Mouse (Mus musculus) thymus, adult 18-20 months (tissue): ENCODE results near the gene Atxn1.

Experiments used
- DNase-seq, 2 experiments: peaks; one replicate each; pipeline ENCODE4 v3.0.0; 2022; ENCODE audit warnings: mixed read lengths in 2 of 2

The Atxn1 gene

DNA sequence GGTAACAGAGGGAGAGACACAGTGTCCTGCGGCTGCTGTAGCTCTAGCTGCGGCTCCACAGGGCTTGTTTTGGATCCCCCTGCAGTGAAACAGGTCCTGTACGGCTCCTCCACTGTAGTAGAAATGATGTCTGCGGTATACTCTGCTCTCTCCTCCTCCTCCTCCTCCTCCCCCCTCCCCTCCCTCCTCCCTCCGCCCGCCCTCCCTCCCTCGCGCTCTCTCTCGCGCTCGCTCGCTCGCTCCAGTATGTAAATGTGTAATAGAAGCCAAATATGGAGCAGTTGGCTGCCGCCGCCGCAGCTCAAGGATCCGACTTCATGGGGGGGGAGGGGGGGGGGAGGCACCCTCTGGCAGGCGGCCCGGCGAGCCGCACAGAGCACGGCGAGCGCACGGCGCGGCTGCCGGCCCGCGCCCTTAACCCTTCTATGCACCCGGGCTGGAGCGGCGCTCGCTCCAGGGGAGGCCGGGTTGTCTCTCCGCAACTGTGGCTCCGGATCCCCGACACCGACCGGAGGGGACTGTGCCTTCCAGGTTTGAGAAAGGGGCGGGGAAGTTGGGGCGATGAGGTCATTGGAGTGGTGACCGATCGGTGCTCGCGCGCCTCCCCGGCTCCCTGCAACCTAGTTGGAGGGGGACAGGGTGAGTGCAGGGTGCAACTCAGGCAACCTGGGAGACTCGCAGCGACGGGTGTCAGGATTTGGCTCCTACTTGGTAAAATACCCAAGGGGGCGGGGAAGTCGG lies at the start of gene Atxn1:
Gene Atxn1, minus strand, starts transcription at position 156 of the 741 bp plus-strand sequence.
- DNase-seq = peak; percentile 45 to 52

DNA sequence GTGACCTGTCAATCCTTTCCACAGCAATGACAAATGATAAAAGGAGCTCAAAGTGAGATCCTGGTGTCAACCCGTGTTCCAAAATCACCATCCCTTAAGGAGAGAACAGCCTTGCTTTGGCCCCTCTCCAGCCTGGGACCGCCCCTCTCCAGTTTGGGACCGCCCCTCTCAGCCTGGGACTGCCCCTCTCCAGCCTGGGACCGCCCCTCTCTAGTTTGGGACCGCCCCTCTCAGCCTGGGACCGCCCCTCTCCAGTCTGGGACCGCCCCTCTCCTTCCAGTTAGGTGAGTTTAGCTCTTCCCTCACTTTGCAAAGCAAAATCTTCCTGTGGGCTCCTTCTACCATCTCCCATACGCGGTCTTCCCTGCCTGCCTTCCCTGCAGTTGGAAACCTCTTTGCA lies 46.4 kb upstream of the Atxn1 start:
- DNase-seq = no peak

DNA sequence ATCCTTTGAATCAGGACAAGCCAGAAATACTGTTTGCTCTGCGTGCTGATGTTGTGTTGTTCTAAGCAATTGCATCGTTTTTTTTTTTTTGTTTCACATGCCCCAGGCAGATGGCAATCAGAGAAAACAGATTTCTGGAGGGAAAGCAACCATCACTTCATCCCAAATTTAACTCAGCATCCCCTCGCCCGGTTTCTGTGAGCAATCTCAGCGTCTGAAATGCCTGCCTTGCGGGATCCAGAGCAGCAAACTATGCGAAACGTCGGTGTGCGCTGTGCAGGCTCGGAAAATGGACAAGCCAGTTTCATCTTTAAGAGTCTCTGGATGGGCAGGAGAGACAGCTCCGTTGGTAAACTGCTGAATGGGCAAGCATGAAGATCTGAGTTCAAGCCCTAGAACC lies 45.3 kb upstream of the Atxn1 start:
- DNase-seq = no peak

DNA sequence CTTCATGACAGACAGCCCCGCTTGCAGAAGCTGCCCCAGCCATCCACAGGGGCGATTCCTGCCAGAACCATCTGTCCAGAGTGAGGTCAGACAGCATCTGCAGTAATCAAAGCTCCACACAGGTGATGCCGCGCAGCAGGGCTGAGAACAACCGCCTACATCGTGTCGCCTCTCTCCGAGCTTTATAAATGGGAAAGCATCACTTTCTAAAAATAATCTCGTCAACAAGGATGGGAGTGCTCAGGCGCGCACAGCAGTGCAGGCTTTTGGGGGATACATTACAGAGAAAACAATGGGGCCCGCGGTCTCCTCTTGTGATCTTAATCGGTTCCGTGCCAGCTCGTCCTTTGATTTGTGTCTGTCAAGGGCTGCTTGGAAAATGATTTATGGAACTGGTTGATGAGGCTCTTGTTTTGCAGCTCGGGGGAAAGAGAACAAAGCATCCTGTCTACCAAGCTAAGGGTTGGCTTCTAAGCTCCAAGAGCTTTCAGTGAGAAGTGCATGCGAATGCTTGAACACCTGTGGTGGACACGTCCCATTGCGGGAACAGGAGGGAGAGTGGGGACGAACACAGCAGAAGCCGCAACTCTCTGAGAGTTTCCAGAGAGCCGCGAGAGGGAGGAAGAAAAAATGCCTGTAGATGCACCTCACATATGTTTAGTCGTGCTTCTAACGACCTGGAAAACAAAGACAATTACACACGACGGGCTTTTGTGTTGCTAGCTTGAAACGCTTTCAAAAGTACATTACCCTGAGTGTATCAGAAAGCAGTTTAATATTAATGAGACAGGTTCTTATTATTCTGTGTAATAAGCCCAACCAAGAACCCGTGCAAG lies 44.2 kb upstream of the Atxn1 start:
- DNase-seq = no peak

DNA sequence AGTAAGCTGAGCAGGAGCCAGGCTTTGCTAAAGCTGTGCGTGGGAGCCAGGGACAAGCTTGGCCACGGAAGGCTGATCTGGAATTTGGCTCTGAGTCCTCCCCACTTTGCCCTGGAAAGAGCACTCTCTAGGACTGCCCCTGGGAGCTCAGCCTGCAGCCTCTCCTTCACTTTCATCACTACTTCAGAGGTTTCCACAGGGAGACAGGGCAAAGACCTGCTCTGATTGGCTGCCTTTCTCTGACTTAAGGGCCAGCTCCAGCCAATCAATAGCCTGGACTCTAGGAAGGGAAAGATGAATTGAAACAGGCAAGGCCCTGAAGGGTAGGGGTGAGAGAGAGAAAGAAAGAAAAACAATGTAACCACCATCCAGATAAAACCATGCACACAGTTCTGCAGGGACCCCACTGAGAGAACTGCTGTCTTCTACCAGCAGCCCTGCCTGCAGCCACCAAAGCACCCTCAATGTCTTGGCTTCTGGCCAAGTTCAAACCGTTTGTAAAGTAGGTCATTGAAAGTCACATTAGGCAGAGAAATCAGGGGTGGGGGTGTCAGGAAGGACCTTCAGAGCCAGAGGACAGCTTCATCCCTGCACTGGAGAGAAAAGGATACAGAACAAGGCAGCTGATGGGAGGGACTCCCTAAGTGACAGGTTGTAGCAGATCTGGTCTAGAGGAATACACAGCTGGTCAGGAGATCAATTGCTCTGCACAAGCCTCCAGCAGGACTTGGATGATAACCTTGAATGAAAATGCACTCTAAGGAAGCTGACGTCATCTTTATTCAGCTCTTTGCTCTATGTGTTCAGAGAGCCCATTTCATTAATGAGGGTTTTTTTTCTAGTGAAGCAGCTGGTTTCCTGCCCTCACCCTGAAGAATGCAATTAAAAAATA lies 41.6 kb upstream of the Atxn1 start:
- no peak for DNase-seq

DNA sequence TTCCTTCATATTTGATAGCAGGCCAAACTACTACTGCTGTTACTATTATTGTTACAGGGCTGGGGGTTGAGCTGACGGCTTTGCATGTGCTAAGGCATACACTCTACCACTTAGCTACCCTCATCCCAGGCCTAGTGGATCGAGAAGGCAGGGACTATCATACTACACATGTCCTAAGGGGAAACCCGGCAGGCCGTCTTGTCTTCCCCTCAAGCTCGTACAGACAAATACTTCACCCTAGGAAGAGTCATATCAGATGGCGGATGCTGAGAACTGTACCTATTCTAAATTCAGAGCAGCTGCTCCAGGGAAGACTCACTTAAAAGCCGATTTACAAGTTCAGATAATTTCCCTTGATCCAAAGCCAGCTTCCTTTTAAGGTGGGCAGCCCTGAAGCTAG lies 40.8 kb upstream of the Atxn1 start:
- no peak for DNase-seq

DNA sequence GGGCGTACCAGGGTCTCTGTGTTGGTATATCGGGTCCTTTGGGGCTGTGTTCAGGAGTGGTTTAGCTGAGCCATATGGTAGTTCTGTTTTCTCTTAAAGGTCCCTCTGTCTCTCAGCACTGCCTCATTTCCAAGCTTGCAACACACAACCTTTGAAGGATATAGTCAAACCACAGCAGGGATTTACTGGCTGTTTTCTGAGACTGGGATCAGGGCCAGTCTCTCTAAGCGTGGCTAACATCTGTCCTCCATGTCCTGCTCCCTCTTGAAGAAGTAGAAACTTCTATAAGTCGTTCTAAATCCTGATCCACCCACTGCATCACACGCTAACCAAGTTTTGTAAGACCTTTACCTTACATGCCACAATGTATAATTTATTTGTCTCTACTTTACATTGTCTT lies 36.5 kb upstream of the Atxn1 start:
- no peak for DNase-seq

DNA sequence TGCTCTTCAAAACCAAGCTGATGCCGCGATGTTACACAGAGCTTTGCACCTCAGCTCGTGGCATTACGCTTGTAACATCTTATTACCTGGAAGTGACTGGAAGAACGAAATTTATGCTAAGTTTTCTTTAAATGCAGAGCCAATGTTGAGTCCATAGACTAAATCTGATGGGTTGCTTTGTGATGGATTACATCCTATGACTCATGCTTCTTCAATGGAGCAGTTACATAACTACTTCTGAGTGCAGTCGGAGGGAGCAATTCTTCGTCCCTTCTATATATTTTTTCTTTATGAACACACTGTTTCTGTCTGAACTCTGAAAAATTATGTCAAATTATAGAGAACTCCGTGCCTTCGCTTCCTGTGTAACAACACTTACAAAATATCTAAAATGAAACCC lies 28.1 kb upstream of the Atxn1 start:
- DNase-seq = no peak

DNA sequence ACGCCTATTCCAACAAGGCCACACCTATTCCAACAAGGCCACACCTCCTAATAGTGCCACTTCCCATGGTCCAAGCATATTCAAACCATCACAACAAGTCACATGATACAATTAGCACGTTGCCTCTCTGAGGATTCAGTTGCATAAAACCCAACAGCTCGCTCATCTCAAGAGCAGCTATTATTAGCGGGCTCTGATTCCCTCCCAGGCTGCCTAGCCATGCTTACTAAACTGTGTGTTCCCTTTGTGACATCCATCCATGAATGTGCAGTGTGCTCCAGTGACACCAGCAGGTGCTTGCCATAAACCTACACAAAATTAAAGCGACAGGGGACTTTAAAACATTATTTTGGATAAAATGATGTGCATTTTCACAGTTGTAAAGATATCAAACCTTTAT lies 25.7 kb upstream of the Atxn1 start:
- DNase-seq = no peak

DNA sequence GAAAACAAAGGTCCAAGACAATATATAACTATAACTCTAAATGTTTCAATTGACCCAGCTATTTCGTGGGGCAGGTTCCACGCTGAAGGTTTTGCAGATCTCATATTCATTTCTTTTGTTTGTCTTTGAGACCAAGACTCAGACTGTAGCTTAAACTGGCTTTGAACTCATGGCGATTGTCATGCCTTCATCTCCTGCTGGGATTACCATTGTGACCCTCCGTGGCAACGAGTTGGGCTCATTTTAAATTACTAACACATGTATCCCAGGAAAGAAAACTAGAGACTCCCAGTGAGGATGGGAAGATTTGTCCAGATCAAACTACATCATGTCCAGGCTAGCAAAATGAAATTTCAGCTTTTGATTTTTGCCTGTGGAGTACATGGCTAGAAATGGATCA lies 14.4 kb upstream of the Atxn1 start:
- no peak for DNase-seq

DNA sequence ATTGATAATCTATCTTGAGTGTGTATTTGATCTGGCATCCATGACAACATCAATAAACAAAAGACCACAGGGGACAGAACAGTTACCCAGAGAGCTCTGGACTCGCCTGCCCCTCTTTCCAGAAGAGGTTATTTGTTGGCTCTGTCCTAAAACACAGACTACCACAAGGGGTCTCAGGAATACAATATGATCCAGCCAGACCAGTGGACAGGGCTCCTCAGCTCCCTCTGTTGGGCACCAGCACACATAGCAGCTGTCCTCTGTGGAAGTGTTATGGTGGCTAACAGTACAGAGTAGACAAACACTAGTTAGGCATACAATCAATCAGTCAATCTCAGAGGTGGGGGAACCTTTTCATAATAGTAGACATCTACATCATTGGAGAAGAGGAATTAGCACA lies 12.1 kb upstream of the Atxn1 start:
- peak in 1 of 2 experiments; percentile 24 for DNase-seq

DNA sequence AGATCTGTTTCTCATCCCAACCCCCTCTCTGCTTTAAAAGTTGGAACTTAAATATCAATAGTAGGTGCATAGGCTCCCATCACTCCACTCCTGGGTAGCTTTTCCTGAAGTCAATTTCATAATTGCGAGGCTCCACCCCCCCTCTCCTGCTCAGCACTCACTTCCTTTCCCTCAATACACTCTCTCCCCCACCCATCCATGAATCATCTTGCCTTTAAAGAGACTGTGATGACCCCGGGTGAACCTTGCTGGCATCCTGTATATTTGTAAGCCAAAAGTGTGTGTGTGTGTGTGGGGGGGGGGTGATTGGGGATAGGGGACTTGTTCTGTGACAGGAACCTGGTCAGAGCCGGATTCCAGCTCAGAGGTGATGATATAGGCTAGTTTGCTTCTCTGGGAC lies 9.8 kb upstream of the Atxn1 start:
- no peak for DNase-seq

DNA sequence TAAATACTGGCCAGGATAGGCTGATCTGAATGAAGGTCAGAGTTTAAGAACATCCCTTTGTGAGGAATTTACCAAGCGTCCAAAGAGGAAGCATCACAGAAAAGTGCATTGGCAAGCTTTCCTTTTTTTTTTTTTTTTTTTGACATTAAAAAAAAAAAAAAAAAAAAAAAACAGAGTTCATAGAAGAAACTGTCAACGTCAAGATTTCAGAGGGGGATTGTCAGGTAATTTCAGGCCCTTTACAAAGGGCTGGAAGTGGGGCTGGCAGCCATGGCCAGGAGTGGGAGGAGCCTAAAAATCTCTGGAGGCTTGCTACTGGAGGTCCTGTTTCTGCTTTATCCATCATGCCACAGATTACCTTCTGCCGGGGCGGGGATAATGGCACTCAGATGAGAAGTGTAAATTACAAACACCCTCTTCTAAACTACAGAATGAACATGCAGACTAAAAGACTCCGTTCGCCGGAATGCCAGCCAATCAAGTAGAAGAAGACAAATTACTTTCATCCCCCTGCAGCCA lies 9.2 kb upstream of the Atxn1 start:
- DNase-seq = no peak

DNA sequence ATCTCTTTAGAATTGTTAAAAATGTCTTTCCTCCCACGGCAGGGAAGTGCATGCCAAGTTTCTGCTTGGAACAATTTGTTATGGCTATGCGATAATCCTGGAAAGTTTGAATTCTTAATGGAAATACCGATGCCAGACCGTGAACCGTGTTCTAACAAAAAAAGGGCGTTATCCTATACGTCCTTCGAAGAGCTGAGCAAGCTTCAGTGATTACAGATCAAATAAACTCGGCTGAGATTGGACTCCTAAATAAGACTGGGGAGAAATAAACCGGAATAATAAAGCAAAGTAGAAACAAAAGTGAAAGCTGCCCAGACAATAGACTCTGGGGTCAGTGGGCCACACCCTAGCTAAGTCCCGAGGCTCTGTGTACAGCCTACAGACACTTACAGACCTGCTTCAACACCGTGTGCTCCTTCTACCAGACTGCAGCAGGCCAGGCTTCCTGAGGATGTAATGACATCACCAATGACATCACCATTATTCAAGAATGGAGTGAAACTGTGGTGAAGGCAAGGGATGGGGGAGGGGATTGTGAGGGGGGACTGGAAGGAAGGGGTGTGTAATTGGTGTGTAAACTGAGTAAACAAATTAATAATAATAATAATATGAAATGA lies 6.2 kb upstream of the Atxn1 start:
- no peak for DNase-seq

DNA sequence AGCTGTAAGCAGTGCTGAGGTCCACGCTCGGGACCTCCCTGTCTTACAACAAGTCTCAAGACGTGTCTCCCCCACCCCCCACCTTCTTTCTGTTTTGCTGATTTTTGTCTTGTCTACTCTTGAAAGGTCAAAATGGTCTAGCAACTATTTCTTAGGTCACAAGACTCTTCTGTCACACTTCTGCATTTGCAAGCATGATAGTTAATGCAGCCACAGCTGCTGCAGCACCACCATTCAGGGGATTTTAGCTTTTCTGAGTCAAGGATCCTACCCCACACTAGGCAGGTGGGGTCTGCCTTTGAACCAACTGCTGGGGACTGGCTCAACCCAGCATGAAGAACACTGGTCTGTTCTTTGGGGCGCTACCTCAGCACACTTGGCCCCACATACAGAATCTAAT lies 3.4 kb upstream of the Atxn1 start:
- DNase-seq = no peak

DNA sequence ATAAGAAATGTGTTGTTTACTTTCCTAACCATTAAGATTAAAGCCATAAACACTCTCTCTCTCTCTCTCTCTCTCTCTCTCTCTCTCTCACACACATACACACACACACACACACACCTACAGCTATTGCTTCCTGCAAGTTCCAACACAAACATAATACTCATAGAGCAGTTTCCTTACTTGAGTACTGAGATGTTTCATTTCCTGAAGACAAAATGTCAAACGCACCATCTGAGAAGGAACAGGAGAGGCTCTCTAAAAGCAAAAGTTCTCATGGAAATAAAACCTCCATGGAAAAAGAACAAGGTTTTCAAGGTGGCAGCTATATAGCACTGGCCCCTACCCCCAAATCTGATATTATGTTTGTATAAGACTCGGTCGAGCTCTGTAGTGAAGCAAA lies 2.6 kb upstream of the Atxn1 start:
- no peak for DNase-seq

DNA sequence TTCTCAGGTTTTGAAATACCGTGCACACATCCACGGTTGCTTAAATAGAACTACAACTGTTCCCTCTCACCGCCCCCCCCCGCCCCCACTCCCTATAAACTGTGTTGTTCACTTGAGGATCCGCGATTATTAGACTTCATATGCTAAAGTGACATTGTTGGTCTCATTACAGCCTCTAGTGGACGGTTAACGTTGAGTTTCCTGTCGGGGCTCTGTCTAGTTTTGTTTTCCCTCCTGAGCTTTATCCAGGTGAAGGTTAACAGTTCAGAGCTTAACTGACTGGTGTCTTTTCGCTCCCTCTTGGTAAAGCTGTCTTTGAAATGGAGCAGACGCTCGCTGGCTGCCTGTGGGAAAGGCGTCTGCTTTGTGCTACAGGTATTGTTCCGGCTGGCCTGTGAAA lies 1.8 kb upstream of the Atxn1 start:
- no peak for DNase-seq

DNA sequence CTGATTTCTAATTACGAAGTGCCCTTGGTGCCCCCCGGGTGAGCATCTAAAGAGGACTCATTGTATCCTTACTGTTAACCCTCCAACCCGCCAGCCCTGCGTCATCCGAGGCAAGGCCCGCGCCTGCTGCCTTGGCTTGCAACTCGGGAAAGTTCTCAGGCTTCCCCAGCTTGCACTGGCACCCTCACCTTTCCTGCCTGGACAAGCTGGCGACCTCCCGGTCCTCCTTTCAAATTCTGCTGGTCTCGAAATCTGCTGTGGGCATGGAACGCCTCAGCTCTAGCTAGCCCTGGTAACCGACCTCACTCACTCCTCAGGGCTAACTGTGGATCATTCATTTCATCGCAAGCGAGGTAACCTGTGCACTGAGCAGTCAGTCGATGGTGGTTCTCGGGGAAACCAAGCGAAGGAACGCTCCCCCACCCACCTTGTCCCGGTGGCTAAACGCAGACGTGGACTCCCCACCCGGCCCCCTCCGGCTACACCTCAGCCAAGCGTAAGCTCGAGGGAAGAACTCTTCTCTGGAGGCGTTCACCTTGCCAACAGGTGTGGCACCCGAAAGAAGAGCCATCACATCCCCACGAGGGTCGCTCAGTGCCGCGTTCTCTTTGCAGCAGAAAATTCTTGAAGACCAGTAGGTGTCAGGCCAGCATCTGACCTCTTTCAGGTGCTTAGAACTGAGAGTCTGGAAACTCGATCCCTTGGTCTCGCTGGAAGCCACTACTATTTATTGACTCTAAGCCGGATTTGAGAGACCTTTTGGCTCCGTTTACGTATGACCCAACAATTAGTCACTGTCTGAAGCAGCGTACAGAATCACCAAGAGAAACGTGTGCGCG lies 1.0 kb upstream of the Atxn1 start:
- peak in 1 of 2 experiments; percentile 11 for DNase-seq

DNA sequence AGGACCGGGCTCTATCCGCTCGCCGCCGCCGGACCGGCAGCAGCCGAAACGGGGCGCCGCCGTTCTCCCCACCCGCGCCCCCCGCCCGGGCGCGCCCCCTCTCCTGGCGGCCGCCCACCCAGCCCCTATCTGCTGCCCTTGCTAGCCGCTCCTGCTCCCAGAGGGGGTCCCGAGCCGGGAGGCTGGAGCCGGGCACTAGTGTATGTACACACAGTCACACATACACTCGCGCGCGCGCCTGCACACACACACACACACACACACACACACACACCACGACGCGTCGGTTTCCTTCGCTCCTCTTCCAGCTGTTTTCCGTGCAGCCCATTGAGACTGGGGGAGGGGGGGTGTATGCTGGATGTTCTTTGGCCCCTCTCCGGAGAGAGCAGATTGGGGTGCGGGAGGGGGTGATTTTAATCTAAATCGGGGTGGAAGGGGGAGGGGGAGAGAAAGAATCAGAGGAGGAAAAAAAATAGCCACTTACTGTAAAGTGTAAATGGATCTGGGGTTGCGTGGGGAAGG lies 416 bp downstream of the Atxn1 start:
- DNase-seq = peak; percentile 26 to 48

DNA sequence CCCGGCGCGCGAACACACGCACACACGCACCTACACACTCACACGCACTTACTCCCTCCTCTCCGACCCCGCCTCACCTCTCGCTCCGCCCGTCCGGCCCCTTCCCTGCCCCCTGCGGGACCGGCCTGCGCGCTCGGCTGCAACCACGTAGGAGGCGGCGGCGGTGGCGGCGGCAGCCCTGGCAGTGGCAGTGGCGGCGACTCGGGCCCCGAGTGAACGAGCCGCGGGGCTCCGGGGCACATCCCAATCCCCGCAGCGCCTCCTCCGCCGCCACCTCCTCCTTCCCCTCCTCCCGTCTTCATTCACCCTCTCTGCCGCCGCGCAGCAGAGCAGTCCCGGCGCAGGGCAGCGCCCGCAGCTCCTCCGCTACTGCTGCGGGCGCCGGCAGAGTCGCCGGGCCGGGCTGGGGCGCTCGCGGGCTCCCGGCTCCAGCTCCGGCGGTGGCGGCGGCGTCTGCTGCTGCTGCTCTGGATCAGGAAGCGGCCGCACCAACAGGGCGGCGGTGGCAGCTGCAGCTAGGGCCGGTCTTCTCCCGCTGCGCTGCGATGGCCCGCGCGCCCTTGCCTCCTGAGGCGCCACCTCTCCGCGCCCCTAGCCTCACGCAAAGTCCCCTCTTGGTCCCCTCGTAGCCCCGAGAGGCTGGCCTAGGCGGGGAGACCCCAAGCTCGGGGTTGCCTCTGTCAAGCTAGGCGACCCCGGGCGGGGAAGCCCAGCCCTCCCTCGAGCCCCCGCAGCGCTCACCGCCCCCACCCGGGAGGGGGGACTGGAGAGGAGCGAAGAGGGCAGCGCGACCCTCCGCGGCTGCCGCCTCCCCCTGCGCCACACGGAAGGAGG lies 1.1 kb downstream of the Atxn1 start:
- peak; percentile 49 to 58 for DNase-seq
